Mouse (Mus musculus): ENCODE data around the gene Rp2.

GRCm38 (mm10) chrX:20364391-20365365 is at the start of gene Rp2:
- TF ChIP-seq CTCF (IDR thresholded peaks at IDR 0.05; ENCODE audit: extremely low read depth, insufficient read depth, low read length), result no peak
- TF ChIP-seq POLR2A (IDR thresholded peaks at IDR 0.05; ENCODE audit: extremely low read depth, insufficient read depth, low read length), result peak; percentile 55; the same call in 1 of the 2 replicates

Measured in cortical plate, adult 2 months (tissue).